Mouse (Mus musculus) stomach, postnatal 0 days (tissue): ENCODE measurements around the gene Dnah8.

Experiments
- CTCF ChIP-seq: IDR thresholded peaks from 2 replicates; pipeline ENCODE4 v1.5.1; 2016; ENCODE audit warnings: antibody characterized with exemption, low read depth, mild to moderate bottlenecking, moderate library complexity
- EP300 ChIP-seq: optimal IDR thresholded peaks from 2 replicates; pipeline ENCODE3; 2016; ENCODE audit warnings: antibody characterized with exemption

- TF ChIP-seq CTCF (no peak), EP300 (no peak)
Measured at GRCm38 (mm10) chr17:30871040-30871439, 246.9 kb downstream of the Dnah8 start.
